Mouse (Mus musculus): ENCODE results near the gene Trim39.
"Not testable (repeated sequence)": the region's sequence is repeated elsewhere in the genome, so short reads cannot be mapped to it uniquely, and the experiment has no call there.

GRCm38 (mm10) chr17:36308855-36309254, 36.8 kb upstream of the Trim39 start:
- not testable (repeated sequence) for TF ChIP-seq CTCF, POLR2A (IDR thresholded peaks at IDR 0.05; ENCODE audit: insufficient read depth, low read depth, low read length)
